Mouse (Mus musculus) ovary, adult 10 weeks (tissue): Measurements from ENCODE around the gene Gm34302. TPM values are rescaled to one million over a fixed set of nuclear protein-coding genes. Genes with fewer than 3 reads are reported as not detected.

Source experiments
- polyA plus RNA-seq: library from polyadenylated mRNA; stranded (reverse); fragments of 350-450 nt; fragmentation: Illumina TruSeq; extraction: RNeasy Lipid Tissue Mini Kit (QIAGEN cat#74804); gene quantifications from one replicate; pipeline ENCODE4 v1.2.3, GENCODE M21; 2014

The Gm34302 gene
- not detected for polyA plus RNA-seq

GRCm38 (mm10) chr3:63483726-63484125 lies at the start of gene Gm34302:
Gm34302 (minus strand) TSS chr3:63483879.

Other genes starting within 250 kb of the Gm34302 start
- gene Mme, start 242.3 kb downstream of the Gm34302 start, polyA plus RNA-seq, result 90.3 TPM